Mouse (Mus musculus) spleen, adult 2 months (tissue): Measurements from ENCODE around the gene Lat. TPM values are rescaled to one million over a fixed set of nuclear protein-coding genes. Genes with fewer than 3 reads are reported as not detected.
A peak's percentile ranks its signal among the peaks of the same experiment; 100 is the strongest.
"Not testable (repeated sequence)": the region's sequence is repeated elsewhere in the genome, so short reads cannot be mapped to it uniquely, and the experiment has no call there.

ENCODE experiments used
- DNase-seq, 2 experiments: peaks; one replicate each; pipeline versions ENCODE4 v3.0.0 to v3.0.0-alpha.2; 2012 to 2021; ENCODE audit warnings: low spot score in 2 of 2, low read depth in 1 of 2
- H3K27ac ChIP-seq: fragments of 200-500 bp; 2 replicates; pipeline ENCODE4 v1.5.1; 2012; ENCODE audit warnings: low read length, inconsistent platforms; ENCODE audit not compliant: insufficient read depth
- H3K27me3 ChIP-seq: fragments of 200-500 bp; 2 replicates; pipeline ENCODE4 v1.6.1; 2012; ENCODE audit warnings: mild to moderate bottlenecking, moderate library complexity, low read length, inconsistent platforms; ENCODE audit not compliant: control insufficient read depth, insufficient read depth
- H3K36me3 ChIP-seq: fragments of 200-500 bp; 2 replicates; pipeline ENCODE4 v1.6.1; 2012; ENCODE audit warnings: mild to moderate bottlenecking, low read length, inconsistent platforms; ENCODE audit not compliant: control insufficient read depth, insufficient read depth
- H3K4me1 ChIP-seq: fragments of 200-500 bp; 2 replicates; pipeline ENCODE4 v1.6.1; 2011; ENCODE audit warnings: inconsistent platforms; ENCODE audit not compliant: control insufficient read depth, insufficient read depth, insufficient read length
- H3K4me3 ChIP-seq: fragments of 200-500 bp; 2 replicates; pipeline ENCODE4 v1.5.1; 2011; ENCODE audit warnings: mild to moderate bottlenecking, inconsistent platforms; ENCODE audit not compliant: insufficient read depth, insufficient read length; ENCODE audit errors: extremely low read depth
- CTCF ChIP-seq: fragments of 200-500 bp; IDR thresholded peaks from 2 replicates; pipeline ENCODE4 v1.5.1; 2011; ENCODE audit warnings: mild to moderate bottlenecking, inconsistent platforms; ENCODE audit not compliant: insufficient read depth, insufficient read length, insufficient replicate concordance; ENCODE audit errors: extremely low read depth
- POLR2A ChIP-seq: fragments of 200-500 bp; IDR thresholded peaks from 2 replicates; pipeline ENCODE4 v1.6.1; 2011; ENCODE audit warnings: low read depth, low read length, inconsistent platforms
- WGBS: fragments of 180-500 bp; shearing (Covaris S2); methylation state at CpG from one replicate; pipeline ENCODE4 v1.1.7; 2018; 5-methylcytosine and 5-hydroxymethylcytosine counted together
- polyA plus RNA-seq: library from polyadenylated mRNA; depleted of rRNA; stranded (reverse); fragments of >200 nt; gene quantifications from 2 replicates; pipeline ENCODE4 v1.2.3, GENCODE M21; 2012

The Lat gene
- polyA plus RNA-seq, 1 experiment: 164 TPM

GRCm38 (mm10) chr7:126408686-126409085 is 39.3 kb upstream of the Lat start:
- Histone ChIP-seq H3K4me1 (no peaks in the 10 kb centered on the region), H3K4me3 (no peak overlapping the region), H3K27me3 (no peaks in the 10 kb centered on the region), H3K27ac (no peak overlapping the region), H3K36me3 (peaks cover 23% of the 10 kb centered on the region)
- DNase-seq: no peak
- no peak for TF ChIP-seq POLR2A
- TF ChIP-seq CTCF: no peak
- 80% methylated on average over 2 of the region's 2 CpGs for WGBS

GRCm38 (mm10) chr7:126402518-126402917 is 33.1 kb upstream of the Lat start:
- WGBS: 77% methylated on average over 8 of the region's 8 CpGs

GRCm38 (mm10) chr7:126399548-126399947 is 30.2 kb upstream of the Lat start:
- Histone ChIP-seq H3K27me3 (no peaks in the 10 kb centered on the region), H3K4me1 (no peaks in the 10 kb centered on the region; the same call in 1 of the 2 replicates), H3K4me3 (no peak overlapping the region), H3K36me3 (no peaks in the 10 kb centered on the region), H3K27ac (no peak overlapping the region)
- DNase-seq: peak; percentile 80 to 90
- TF ChIP-seq POLR2A (no peak), CTCF (peak; percentile 81; the same call in 1 of the 2 replicates)
- WGBS: 3% methylated on average over 5 of the region's 5 CpGs

More at GRCm38 (mm10) chr7:126402518-126402917, 33.1 kb upstream of the Lat start:
- H3K27me3 ChIP-seq, H3K36me3 ChIP-seq, H3K4me3 ChIP-seq, DNase-seq, H3K27ac ChIP-seq, H3K4me1 ChIP-seq: not testable (repeated sequence)

- 78% methylated on average over 4 of the region's 4 CpGs for WGBS
- no peaks in the 10 kb centered on the region for H3K36me3 ChIP-seq
- H3K27me3 ChIP-seq: no peaks in the 10 kb centered on the region
- no peak for DNase-seq
- no peaks in the 10 kb centered on the region; the same call in 1 of the 2 replicates for H3K4me1 ChIP-seq
- no peak for TF ChIP-seq CTCF
- TF ChIP-seq POLR2A: no peak
- H3K27ac ChIP-seq: no peak overlapping the region
- no peak overlapping the region for H3K4me3 ChIP-seq
These were observed 28.5 kb upstream of the Lat start for GRCm38 (mm10) chr7:126397822-126398221.

GRCm38 (mm10) chr7:126397221-126397620 is 27.9 kb upstream of the Lat start:
- no peak overlapping the region for H3K27ac ChIP-seq
- no peaks in the 10 kb centered on the region for H3K27me3 ChIP-seq
- 69% methylated on average over 6 of the region's 6 CpGs for WGBS
- H3K36me3 ChIP-seq: no peaks in the 10 kb centered on the region
- DNase-seq: no peak
- no peak for TF ChIP-seq POLR2A
- TF ChIP-seq CTCF: no peak
- H3K4me1 ChIP-seq: no peaks in the 10 kb centered on the region; the same call in 1 of the 2 replicates
- H3K4me3 ChIP-seq: no peak overlapping the region

GRCm38 (mm10) chr7:126396298-126397119 is 27.1 kb upstream of the Lat start, which contains the start of gene Nfatc2ip:
Gene Nfatc2ip (minus strand): TSS chr7:126396737.
- H3K4me3 ChIP-seq: peak within 1 kb of the TSS; percentile 82
- DNase-seq: peak; percentile 85 to 98
- TF ChIP-seq CTCF: no peak
- TF ChIP-seq POLR2A: peak; percentile 78
- peak within 1 kb of the TSS; percentile 40; the same call in 1 of the 2 replicates for H3K27ac ChIP-seq
- no peaks in the 10 kb centered on the region for H3K36me3 ChIP-seq
- H3K4me1 ChIP-seq: no peaks in the 10 kb centered on the region; the same call in 1 of the 2 replicates
- H3K27me3 ChIP-seq: no peaks in the 10 kb centered on the region
- under 1% methylated on average over 59 of the region's 59 CpGs for WGBS

GRCm38 (mm10) chr7:126392086-126392884 is 22.9 kb upstream of the Lat start:
- whole genome bisulfite sequencing: 89% methylated on average over 7 of the region's 7 CpGs
- not testable (repeated sequence) for DNase-seq, H3K4me3 ChIP-seq, H3K27me3 ChIP-seq, H3K4me1 ChIP-seq, H3K27ac ChIP-seq
- H3K36me3 ChIP-seq: peaks cover 17% of the 10 kb centered on the region
